Mouse (Mus musculus) kidney, adult 2 months (tissue): ENCODE results near the gene Purb.

Experiments
- CTCF ChIP-seq: fragments of 200-500 bp; conservative IDR thresholded peaks from 2 replicates; pipeline ENCODE4 v1.5.1; 2011; ENCODE audit warnings: low read depth, mild to moderate bottlenecking, control low read depth, low read length, moderate library complexity, mixed read lengths; ENCODE audit not compliant: insufficient read depth, insufficient read length
- POLR2A ChIP-seq: fragments of 200-500 bp; IDR thresholded peaks from one replicate; pipeline ENCODE4 v1.6.1; 2011; ENCODE audit warnings: low read depth, low read length, control low read depth

- TF ChIP-seq CTCF (no peak), POLR2A (no peak)
These were observed 13.5 kb upstream of the Purb start for GRCm38 (mm10) chr11:6489257-6489656.
